Mouse (Mus musculus): ENCODE results near the gene Kpna7. TPM values are rescaled to one million over a fixed set of nuclear protein-coding genes. Genes with fewer than 3 reads are reported as not detected.

Gene Kpna7
- total and polyA plus RNA-seq, 3 experiments = 0.35 to 2.2 TPM; not detected in 1

- Histone ChIP-seq H3K4me3 (ENCODE audit: control insufficient read depth in 1 of 2, insufficient read depth in 1 of 2, low read depth in 2 of 2, low read length in 2 of 2) (peak overlapping the region; percentile 73 to 75; a peak in 3 of 4 replicates), H3K9ac (ENCODE audit: control insufficient read depth, low read depth, low read length, poor library complexity, severe bottlenecking) (peak overlapping the region; percentile 84), H3K9me3 (replicated peaks; ENCODE audit: insufficient read depth, low read length) (no peaks in the 10 kb centered on the region), H3K79me2 (ENCODE audit: control insufficient read depth, insufficient read depth, low read length, poor library complexity) (no peaks in the 10 kb centered on the region; the same call in 1 of the 2 replicates), H3K36me3 (ENCODE audit: control insufficient read depth in 1 of 2, insufficient read depth in 2 of 2, low read length in 2 of 2) (no peaks in the 10 kb centered on the region; a peak in 1 of 4 replicates), H3K27me3 (ENCODE audit: control insufficient read depth in 1 of 2, insufficient read depth in 2 of 2, low read length in 2 of 2) (peaks cover 6% of the 10 kb centered on the region in 2 experiments), H3K4me1 (ENCODE audit: control insufficient read depth in 1 of 2, insufficient read depth in 2 of 2, low read length in 2 of 2) (peaks cover 0 to 10% of the 10 kb centered on the region in 2 experiments; a peak in 3 of 4 replicates), H3K27ac (ENCODE audit: control insufficient read depth, low read depth, low read length) (no peak overlapping the region)
- no peak for TF ChIP-seq E2F4 (IDR thresholded peaks at IDR 0.05; ENCODE audit: borderline replicate concordance, low read depth, low read length)
- TF ChIP-seq MYC (IDR thresholded peaks at IDR 0.05; ENCODE audit: low read depth, low read length) = no peak
- TF ChIP-seq JUND (IDR thresholded peaks at IDR 0.05; ENCODE audit: low read depth, low read length) = no peak
- TF ChIP-seq NRF1 (IDR thresholded peaks at IDR 0.05; ENCODE audit: insufficient read depth, low read depth, low read length, poor library complexity, severe bottlenecking) = no peak
- TF ChIP-seq TBP (IDR thresholded peaks at IDR 0.05; ENCODE audit: low read depth, low read length) = no peak
- TF ChIP-seq NELFE (IDR thresholded peaks at IDR 0.05; ENCODE audit: low read depth, low read length) = no peak; the same call in 1 of the 2 replicates
- no peak for TF ChIP-seq UBTF (IDR thresholded peaks at IDR 0.05; ENCODE audit: borderline replicate concordance, insufficient read depth, low read depth, low read length)
- TF ChIP-seq EP300 (IDR thresholded peaks at IDR 0.05; ENCODE audit: low read depth in 1 of 2, low read length in 2 of 2) = no peak
- no peak for TF ChIP-seq GATA1 (IDR thresholded peaks at IDR 0.05; ENCODE audit: low read depth, low read length)
- no peak for TF ChIP-seq MEF2A (IDR thresholded peaks at IDR 0.05; ENCODE audit: extremely low read depth, insufficient replicate concordance, low read depth, low read length, poor library complexity, severe bottlenecking)
- peak; percentile 93 for DNase-seq (ENCODE audit: low read depth, low spot score)
These were observed 118.8 kb downstream of the Kpna7 start for GRCm38 (mm10) chr5:144964872-144965638.

DNA sequence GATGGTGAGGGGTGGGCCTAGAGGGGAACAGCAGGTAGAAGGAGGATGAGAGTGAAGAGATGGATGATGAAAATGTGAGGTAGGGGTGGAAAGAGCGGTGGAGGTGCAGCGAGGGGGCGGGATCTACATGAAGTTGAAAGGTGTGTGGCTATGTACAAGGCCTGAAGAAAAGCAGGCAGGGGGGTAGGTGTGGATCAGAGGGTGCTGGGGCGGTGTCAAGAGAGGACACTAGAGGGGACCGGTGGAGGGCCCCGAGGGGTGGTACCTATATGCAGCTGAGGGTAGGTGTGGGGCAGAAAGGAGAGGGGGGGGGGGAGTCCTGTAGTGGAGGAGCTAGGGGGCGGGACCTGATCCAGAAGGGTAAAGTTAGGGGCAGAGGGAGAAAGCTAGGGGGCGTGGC is 119.4 kb downstream of the Kpna7 start:
- no peak overlapping the region for H3K27ac ChIP-seq (ENCODE audit: control insufficient read depth, low read depth, low read length)
- no peaks in the 10 kb centered on the region; the same call in 1 of the 2 replicates for H3K79me2 ChIP-seq (ENCODE audit: control insufficient read depth, insufficient read depth, low read length, poor library complexity)
- TF ChIP-seq CTCF (IDR thresholded peaks at IDR 0.05 in 2 of 3, conservative IDR thresholded peaks at IDR 0.05 in 1 of 3; ENCODE audit: control insufficient read depth in 1 of 3, insufficient read depth in 1 of 3, low read depth in 2 of 3, low read length in 3 of 3, poor library complexity in 1 of 3, severe bottlenecking in 1 of 3) (no peak), E2F4 (IDR thresholded peaks at IDR 0.05; ENCODE audit: borderline replicate concordance, low read depth, low read length) (no peak)
- H3K9ac ChIP-seq (ENCODE audit: control insufficient read depth, low read depth, low read length, poor library complexity, severe bottlenecking) = no peak overlapping the region
- peak overlapping the region; percentile 4 to 75; a peak in 2 of 4 replicates for H3K4me3 ChIP-seq (ENCODE audit: control insufficient read depth in 1 of 2, insufficient read depth in 1 of 2, low read depth in 2 of 2, low read length in 2 of 2)
- H3K27me3 ChIP-seq (ENCODE audit: control insufficient read depth in 1 of 2, insufficient read depth in 2 of 2, low read length in 2 of 2) = peaks cover 6% of the 10 kb centered on the region in 2 experiments
- DNase-seq (ENCODE audit: low read depth, low spot score) = no peak
- peaks cover 0 to 10% of the 10 kb centered on the region in 2 experiments; a peak in 3 of 4 replicates for H3K4me1 ChIP-seq (ENCODE audit: control insufficient read depth in 1 of 2, insufficient read depth in 2 of 2, low read length in 2 of 2)
- H3K9me3 ChIP-seq (replicated peaks; ENCODE audit: insufficient read depth, low read length) = no peaks in the 10 kb centered on the region
- no peaks in the 10 kb centered on the region; a peak in 1 of 4 replicates for H3K36me3 ChIP-seq (ENCODE audit: control insufficient read depth in 1 of 2, insufficient read depth in 2 of 2, low read length in 2 of 2)

DNA sequence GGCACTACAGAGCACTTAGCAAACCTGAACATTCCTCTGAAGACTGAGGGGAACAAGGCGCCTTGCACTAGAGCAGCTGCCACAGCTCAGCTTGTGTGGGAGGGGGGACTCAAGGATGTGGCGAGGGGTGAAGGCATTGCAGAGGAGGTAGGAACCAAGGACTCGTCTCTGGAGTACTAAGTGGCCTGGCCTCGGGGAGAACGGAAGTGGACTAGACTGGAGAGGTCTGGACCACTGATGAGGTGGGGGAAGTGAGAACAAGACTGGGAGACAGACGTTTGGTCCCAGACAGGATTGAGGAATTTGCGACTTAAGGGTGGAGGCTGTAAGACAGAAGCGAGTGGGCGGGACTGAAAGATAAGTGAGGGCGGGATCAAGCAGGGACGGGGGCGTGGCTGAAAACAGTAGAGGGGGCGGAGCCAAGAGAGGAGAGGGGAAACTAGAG is 120.0 kb downstream of the Kpna7 start:
- Histone ChIP-seq H3K9ac (ENCODE audit: control insufficient read depth, low read depth, low read length, poor library complexity, severe bottlenecking) (no peak overlapping the region), H3K4me3 (ENCODE audit: control insufficient read depth in 1 of 2, insufficient read depth in 1 of 2, low read depth in 2 of 2, low read length in 2 of 2) (no peak overlapping the region), H3K27me3 (ENCODE audit: control insufficient read depth in 1 of 2, insufficient read depth in 2 of 2, low read length in 2 of 2) (peaks cover 6% of the 10 kb centered on the region in 2 experiments), H3K36me3 (ENCODE audit: control insufficient read depth in 1 of 2, insufficient read depth in 2 of 2, low read length in 2 of 2) (no peaks in the 10 kb centered on the region; a peak in 1 of 4 replicates), H3K4me1 (ENCODE audit: control insufficient read depth in 1 of 2, insufficient read depth in 2 of 2, low read length in 2 of 2) (peaks cover 0 to 10% of the 10 kb centered on the region in 2 experiments; a peak in 3 of 4 replicates), H3K9me3 (replicated peaks; ENCODE audit: insufficient read depth, low read length) (no peaks in the 10 kb centered on the region), H3K79me2 (ENCODE audit: control insufficient read depth, insufficient read depth, low read length, poor library complexity) (no peaks in the 10 kb centered on the region; the same call in 1 of the 2 replicates), H3K27ac (ENCODE audit: control insufficient read depth, low read depth, low read length) (no peak overlapping the region)
- peak; percentile 77 for DNase-seq (ENCODE audit: low read depth, low spot score)
- no peak for TF ChIP-seq MAFK (IDR thresholded peaks at IDR 0.05; ENCODE audit: borderline replicate concordance, low read depth, low read length)
- no peak for TF ChIP-seq ETS1 (IDR thresholded peaks at IDR 0.05; ENCODE audit: low read depth, low read length)
- no peak for TF ChIP-seq ZC3H11A (IDR thresholded peaks at IDR 0.05; ENCODE audit: low read depth, low read length)
- no peak for TF ChIP-seq EP300 (IDR thresholded peaks at IDR 0.05; ENCODE audit: low read depth in 1 of 2, low read length in 2 of 2)

Data from MEL (cell line).